Comparison of ENCODE assay signal across 21 mouse cellular contexts in genomic region chr3:65554633-65555032, GRCm38 (mm10).
"Had no signal": no experiment of that assay in that cellular context is flagged by ENCODE, and none has a peak within 500 bp of the region (broad histone marks: within the 10 kb centered on the region; RNA-seq: fewer than 3 reads in every experiment).

No protein-coding gene starts in this region.

- H3K4me1 ChIP-seq: megakaryocyte, embryonic 14.5 days; stomach, embryonic 15.5 days had no signal

- DNase-seq: lung, adult 18-20 months; lung, embryonic 14.5 days; lung, postnatal 10 days; lung, postnatal 4 days; midbrain, embryonic 14.5 days; retina, postnatal 1 day; right cerebral cortex, adult 18-20 months; right cerebral cortex, postnatal 25 days; right cerebral cortex, postnatal 4 days; thymus, adult 18-20 months; thymus, postnatal 14 days; thymus, postnatal 36 days had no signal

- H3K4me3 ChIP-seq: liver, embryonic 15.5 days; megakaryocyte, embryonic 14.5 days; midbrain, embryonic 10.5 days; midbrain, embryonic 12.5 days; myocyte; neural tube, embryonic 13.5 days; neural tube, embryonic 15.5 days; stomach, embryonic 15.5 days had no signal

- H3K27me3 ChIP-seq: liver, embryonic 15.5 days; megakaryocyte, embryonic 14.5 days; neural tube, embryonic 13.5 days; neural tube, embryonic 15.5 days; stomach, embryonic 15.5 days had no signal

- ATAC-seq: midbrain, embryonic 16.5 days had no signal

- H3K9me3 ChIP-seq: liver, embryonic 15.5 days; megakaryocyte, embryonic 14.5 days; midbrain, embryonic 10.5 days; midbrain, embryonic 12.5 days; neural tube, embryonic 13.5 days; neural tube, embryonic 15.5 days; stomach, embryonic 15.5 days had no signal

- H3K36me3 ChIP-seq: liver, embryonic 15.5 days; stomach, embryonic 15.5 days had no signal

- H3K9ac ChIP-seq: liver, embryonic 15.5 days; lung, embryonic 14.5 days; midbrain, embryonic 12.5 days; neural tube, embryonic 13.5 days; neural tube, embryonic 15.5 days; stomach, embryonic 15.5 days had no signal

- H3K27ac ChIP-seq: liver, embryonic 15.5 days; midbrain, embryonic 10.5 days; midbrain, embryonic 12.5 days; neural tube, embryonic 13.5 days; neural tube, embryonic 15.5 days; stomach, embryonic 15.5 days had no signal

- H3K4me2 ChIP-seq: liver, embryonic 15.5 days; lung, embryonic 14.5 days; midbrain, embryonic 12.5 days; neural tube, embryonic 13.5 days; neural tube, embryonic 15.5 days; stomach, embryonic 15.5 days had no signal
